Mouse (Mus musculus): ENCODE measurements around the gene Nrp2. TPM values are rescaled to one million over a fixed set of nuclear protein-coding genes. Genes with fewer than 3 reads are reported as not detected.
A peak's percentile ranks its signal among the peaks of the same experiment; 100 is the strongest.

The Nrp2 gene
- polyA plus RNA-seq (2015; fragmentation: Nextera tagmentation; extraction: Ambion mirVana) = 28.0 and 35.5 TPM in 2 replicates

DNA sequence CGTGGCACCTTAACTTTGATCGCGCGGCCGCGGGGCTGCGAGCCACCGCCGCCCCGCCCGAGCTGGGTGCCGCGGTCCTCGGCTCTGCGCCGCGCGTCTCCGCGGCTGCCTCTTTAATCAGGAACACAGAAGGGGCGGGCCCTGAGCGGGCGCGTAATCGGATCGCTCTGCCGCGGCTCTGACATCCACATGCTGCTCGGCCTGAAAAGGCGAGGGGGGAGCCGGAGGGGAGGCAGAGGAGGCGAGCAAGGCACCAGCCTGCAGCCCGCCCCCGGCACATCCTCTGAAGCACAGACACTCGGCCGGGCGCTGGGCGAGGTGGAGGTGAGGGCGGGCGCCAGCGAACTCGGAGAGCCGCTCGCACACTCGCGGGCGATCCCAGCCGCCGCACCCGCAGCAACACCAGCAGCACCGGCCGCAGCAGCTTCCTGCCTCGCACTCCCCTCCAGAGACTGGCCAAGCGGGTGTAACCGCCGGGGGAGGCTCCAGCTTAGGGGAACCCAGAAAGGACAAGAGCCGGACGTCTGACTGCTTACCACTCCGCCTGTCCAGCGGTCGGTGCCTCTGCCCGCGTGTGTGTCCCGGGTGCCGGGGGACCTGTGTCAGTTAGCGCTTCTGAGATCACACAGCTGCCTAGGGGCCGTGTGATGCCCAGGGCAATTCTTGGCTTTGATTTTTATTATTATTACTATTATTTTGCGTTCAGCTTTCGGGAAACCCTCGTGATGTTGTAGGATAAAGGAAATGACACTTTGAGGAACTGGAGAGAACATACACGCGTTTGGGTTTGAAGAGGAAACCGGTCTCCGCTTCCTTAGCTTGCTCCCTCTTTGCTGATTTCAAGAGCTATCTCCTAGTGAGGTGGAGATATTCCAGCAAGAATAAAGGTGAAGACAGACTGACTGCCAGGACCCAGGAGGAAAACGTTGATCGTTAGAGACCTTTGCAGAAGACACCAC lies at the start of gene Nrp2:
Gene Nrp2 (plus strand): TSS at position 128 of the 959 bp plus-strand sequence.
- Histone ChIP-seq H3K4me3 (replicated peaks) (peak within 1 kb of the TSS; percentile 68), H3K9me3 (no peaks in the 10 kb centered on the region), H3K4me2 (peak within 1 kb of the TSS; percentile 96), H3K27me3 (replicated peaks) (0 out of 2 replicates have a peak, but pooled peaks cover 8% of the 10 kb centered on the region), H3K9ac (peak within 1 kb of the TSS; percentile 49), H3K4me1 (peaks cover 26% of the 10 kb centered on the region), H3K27ac (peak within 1 kb of the TSS; percentile 87), H3K36me3 (no peaks in the 10 kb centered on the region)
- WGBS = under 1% methylated on average over 76 of the region's 76 CpGs
- ATAC-seq (ENCODE audit: insufficient read depth, low FRiP score, low read depth) = peak; percentile 72

GRCm38 (mm10) chr1:62654436-62654835 lies 48.6 kb upstream of the Nrp2 start:
- H3K27me3 ChIP-seq (replicated peaks) = no peaks in the 10 kb centered on the region
- H3K36me3 ChIP-seq = no peaks in the 10 kb centered on the region
- WGBS = 66% methylated on average over 6 of the region's 6 CpGs
- no peaks in the 10 kb centered on the region for H3K4me1 ChIP-seq
- H3K27ac ChIP-seq = no peak overlapping the region
- no peak for ATAC-seq (ENCODE audit: insufficient read depth, low FRiP score, low read depth)
- H3K9me3 ChIP-seq = no peaks in the 10 kb centered on the region
- H3K4me3 ChIP-seq (replicated peaks) = no peak overlapping the region
- H3K9ac ChIP-seq = no peak overlapping the region
- H3K4me2 ChIP-seq = no peak overlapping the region

DNA sequence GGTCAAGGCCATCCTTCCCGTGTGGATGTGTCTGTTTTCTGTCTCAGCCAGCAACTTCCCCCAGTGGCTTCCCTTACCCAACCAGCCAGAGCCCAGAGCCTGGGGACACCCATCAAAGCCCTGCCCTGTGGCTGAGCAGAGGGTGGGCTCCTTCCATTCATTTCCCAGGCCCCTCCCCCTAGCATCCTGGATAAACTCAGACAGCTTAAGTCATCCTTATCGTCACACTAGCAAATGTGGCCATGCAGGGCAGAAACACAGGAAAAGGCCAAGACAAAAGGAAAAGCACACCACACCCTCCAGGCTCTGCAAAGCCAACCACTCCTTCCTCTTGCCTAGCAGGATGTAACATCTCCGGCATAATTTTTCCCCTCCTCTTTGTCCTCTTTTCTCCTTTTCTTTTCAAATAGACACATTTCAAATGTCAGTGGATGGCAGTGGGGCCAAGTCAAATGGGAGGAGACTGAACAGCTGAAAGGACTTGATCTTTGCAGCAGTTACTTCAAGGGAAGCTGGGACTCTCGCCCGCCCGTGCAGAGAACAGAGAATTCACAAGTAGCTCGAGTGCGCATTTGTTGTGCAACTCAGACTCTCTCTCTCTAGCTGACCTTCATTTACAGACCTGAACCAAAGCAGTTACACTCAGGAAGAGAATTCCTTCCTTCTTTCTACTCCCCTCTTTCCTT lies 38.0 kb upstream of the Nrp2 start:
- 43% methylated on average over 8 of the region's 8 CpGs for WGBS

DNA sequence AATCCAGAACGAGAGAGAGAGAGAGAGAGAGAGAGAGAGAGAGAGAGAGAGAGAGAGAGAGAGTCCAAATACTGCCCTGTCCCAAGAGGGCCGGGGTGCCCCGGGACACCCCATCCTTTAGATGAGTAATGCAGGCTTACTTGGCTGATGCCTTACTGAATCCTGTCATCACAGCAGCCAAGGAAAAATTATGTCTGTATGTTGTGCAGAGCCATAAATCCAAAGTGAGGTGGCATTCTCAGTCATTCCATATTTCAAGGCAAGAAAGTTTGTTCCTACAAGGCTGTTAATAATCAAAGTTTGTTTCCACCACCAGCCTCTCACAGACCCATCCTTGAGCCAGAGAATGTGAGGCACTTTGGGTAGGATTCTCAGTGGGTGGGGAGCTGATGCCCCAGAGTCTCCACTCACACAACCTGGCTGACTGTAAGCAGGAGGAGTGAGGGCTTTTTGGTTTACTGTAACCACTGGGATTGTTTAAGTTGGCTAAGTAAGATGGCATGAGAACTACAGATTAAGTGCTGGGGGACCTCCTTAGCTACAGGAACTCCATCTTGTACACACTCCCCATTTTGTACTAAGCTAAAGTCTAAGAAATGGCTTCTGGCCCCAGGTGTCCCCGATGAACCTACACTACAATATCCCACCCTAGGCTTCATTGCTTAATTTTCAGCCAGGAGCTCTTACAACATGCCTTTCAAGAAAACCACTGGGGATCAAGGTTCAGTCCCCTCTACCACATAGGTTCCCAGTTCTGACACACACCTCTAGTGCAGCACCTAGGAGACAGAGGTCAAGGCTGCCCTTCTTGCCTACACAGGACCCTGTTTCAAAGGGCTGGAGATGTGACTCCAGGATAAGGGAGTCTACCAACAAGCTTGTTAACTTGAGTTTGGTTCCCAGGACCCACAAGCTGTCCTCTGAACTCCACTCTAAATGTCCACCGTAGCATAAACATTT lies 37.0 kb upstream of the Nrp2 start:
- Histone ChIP-seq H3K9me3 (no peaks in the 10 kb centered on the region), H3K9ac (no peak overlapping the region), H3K27ac (no peak overlapping the region), H3K36me3 (no peaks in the 10 kb centered on the region), H3K4me2 (no peak overlapping the region), H3K4me1 (peaks cover 6% of the 10 kb centered on the region; the same call in 1 of the 2 replicates), H3K4me3 (replicated peaks) (no peak overlapping the region), H3K27me3 (replicated peaks) (no peaks in the 10 kb centered on the region)
- no peak for ATAC-seq (ENCODE audit: insufficient read depth, low FRiP score, low read depth)
- WGBS = 66% methylated on average over 5 of the region's 5 CpGs

More for the DNA sequence above, 38.0 kb upstream of the Nrp2 start:
- peak; percentile 35; the same call in 1 of the 2 replicates for ATAC-seq (ENCODE audit: insufficient read depth, low FRiP score, low read depth)
- Histone ChIP-seq H3K4me2 (no peak overlapping the region), H3K9me3 (no peaks in the 10 kb centered on the region), H3K9ac (no peak overlapping the region), H3K4me3 (replicated peaks) (no peak overlapping the region), H3K4me1 (peaks cover 6% of the 10 kb centered on the region; the same call in 1 of the 2 replicates), H3K27me3 (replicated peaks) (no peaks in the 10 kb centered on the region), H3K27ac (peak overlapping the region; percentile 63), H3K36me3 (no peaks in the 10 kb centered on the region)

DNA sequence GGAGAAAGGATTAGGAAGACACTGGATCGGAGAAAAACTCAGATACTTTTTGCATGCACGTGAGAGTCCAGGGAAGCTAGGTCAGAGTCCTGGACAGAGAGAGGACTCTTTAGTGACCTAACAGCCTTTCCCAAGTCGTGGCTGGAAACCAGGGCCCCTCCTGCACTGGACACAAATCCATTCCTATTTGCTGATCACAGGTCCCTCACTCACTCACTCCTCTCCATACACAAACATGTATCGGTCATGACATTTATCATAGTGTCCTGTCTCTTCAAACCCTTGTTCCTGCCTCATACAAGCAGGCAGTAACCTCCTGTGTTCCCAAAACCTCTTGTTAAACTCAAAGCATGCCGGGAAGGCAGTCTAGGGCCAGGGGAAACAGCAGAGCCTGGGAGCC lies 36.3 kb upstream of the Nrp2 start:
- no peak overlapping the region for H3K9ac ChIP-seq
- no peak for ATAC-seq (ENCODE audit: insufficient read depth, low FRiP score, low read depth)
- no peak overlapping the region for H3K27ac ChIP-seq
- H3K27me3 ChIP-seq (replicated peaks) = no peaks in the 10 kb centered on the region
- no peak overlapping the region for H3K4me3 ChIP-seq (replicated peaks)
- H3K4me1 ChIP-seq = peaks cover 6% of the 10 kb centered on the region; the same call in 1 of the 2 replicates
- H3K4me2 ChIP-seq = no peak overlapping the region
- H3K36me3 ChIP-seq = no peaks in the 10 kb centered on the region
- WGBS = 68% methylated on average over 5 of the region's 5 CpGs
- H3K9me3 ChIP-seq = no peaks in the 10 kb centered on the region

DNA sequence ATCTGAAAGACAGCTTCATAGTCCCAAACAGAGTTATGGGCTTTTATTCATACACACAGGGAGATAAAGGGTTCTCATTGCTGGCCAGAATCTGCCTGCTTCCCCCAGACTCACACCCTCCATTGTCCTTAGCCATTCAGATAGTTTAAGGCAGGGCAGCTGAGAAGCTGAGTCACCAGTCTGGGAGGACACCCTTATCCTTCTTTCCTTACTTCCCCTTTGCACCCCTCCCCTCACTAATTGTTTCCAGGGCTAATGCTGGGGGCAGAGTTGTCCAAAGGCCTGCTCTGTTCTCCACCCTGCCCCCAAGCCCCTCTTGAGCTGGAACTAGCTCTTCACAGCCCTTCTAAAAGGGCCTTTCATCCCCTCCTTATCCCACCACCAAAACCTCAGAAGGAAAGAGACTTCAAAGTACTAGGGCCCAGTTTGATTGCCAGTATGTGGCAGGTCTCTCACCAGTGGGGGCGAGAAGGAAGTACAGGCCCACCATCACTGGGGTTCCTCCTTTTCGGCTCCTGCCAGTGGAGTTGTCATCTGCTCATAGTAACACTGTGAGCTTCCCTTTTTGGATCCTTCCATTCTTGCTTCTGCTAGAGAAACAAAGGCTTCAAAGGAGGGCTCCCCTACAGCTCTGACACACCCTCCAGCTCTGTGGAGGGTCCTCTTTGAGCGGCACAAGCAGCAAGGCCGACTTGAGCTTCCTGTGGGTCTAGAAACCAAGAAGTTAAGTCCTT lies 24.3 kb upstream of the Nrp2 start:
- H3K4me3 ChIP-seq (replicated peaks) = no peak overlapping the region

GRCm38 (mm10) chr1:62679466-62679865 lies 23.6 kb upstream of the Nrp2 start:
- no peak overlapping the region for H3K4me2 ChIP-seq
- 85% methylated on average over 2 of the region's 2 CpGs for WGBS
- no peak for ATAC-seq (ENCODE audit: insufficient read depth, low FRiP score, low read depth)

More for the DNA sequence above, 24.3 kb upstream of the Nrp2 start:
- Histone ChIP-seq H3K27me3 (replicated peaks) (no peaks in the 10 kb centered on the region), H3K9me3 (no peaks in the 10 kb centered on the region), H3K4me2 (no peak overlapping the region), H3K4me1 (peaks cover 3% of the 10 kb centered on the region; the same call in 1 of the 2 replicates), H3K9ac (no peak overlapping the region), H3K36me3 (no peaks in the 10 kb centered on the region), H3K27ac (no peak overlapping the region)
- WGBS = 70% methylated on average over 4 of the region's 4 CpGs
- ATAC-seq (ENCODE audit: insufficient read depth, low FRiP score, low read depth) = no peak

GRCm38 (mm10) chr1:62682456-62683385 lies 20.4 kb upstream of the Nrp2 start:
- H3K4me3 ChIP-seq (replicated peaks) = no peak overlapping the region
- no peak overlapping the region for H3K9ac ChIP-seq
- H3K9me3 ChIP-seq = no peaks in the 10 kb centered on the region
- no peak overlapping the region for H3K27ac ChIP-seq
- H3K27me3 ChIP-seq (replicated peaks) = no peaks in the 10 kb centered on the region
- no peaks in the 10 kb centered on the region for H3K36me3 ChIP-seq
- no peak for ATAC-seq (ENCODE audit: insufficient read depth, low FRiP score, low read depth)
- WGBS = 46% methylated on average over 21 of the region's 21 CpGs
- peaks cover 3% of the 10 kb centered on the region; the same call in 1 of the 2 replicates for H3K4me1 ChIP-seq
- H3K4me2 ChIP-seq = peak overlapping the region; percentile 6; the same call in 1 of the 2 replicates

More at GRCm38 (mm10) chr1:62679466-62679865, 23.6 kb upstream of the Nrp2 start:
- no peak overlapping the region for H3K27ac ChIP-seq
- H3K27me3 ChIP-seq (replicated peaks) = no peaks in the 10 kb centered on the region
- H3K9ac ChIP-seq = no peak overlapping the region
- H3K4me3 ChIP-seq (replicated peaks) = no peak overlapping the region
- H3K9me3 ChIP-seq = no peaks in the 10 kb centered on the region
- peaks cover 3% of the 10 kb centered on the region; the same call in 1 of the 2 replicates for H3K4me1 ChIP-seq
- no peaks in the 10 kb centered on the region for H3K36me3 ChIP-seq

DNA sequence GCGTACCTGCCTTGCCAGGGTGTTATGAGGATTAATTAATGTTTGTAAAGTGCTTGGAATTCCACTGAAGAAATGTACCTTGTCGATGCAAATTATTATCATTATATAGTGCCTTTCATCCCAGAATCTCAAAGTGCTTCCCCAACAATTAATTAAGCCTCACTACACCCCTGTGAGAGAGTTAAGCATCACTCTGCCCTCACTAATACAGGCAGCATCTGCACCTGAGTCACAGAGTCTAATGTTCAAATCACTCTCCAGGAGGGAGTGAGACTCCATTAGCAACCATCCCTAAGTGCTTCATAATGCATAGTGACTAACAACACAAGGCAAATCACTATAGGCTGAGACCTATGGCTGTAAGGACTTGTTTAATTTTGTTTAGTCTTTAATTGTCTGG lies 19.6 kb upstream of the Nrp2 start:
- Histone ChIP-seq H3K4me2 (no peak overlapping the region), H3K4me1 (peaks cover 3% of the 10 kb centered on the region; the same call in 1 of the 2 replicates), H3K27ac (no peak overlapping the region), H3K9ac (no peak overlapping the region), H3K27me3 (replicated peaks) (no peaks in the 10 kb centered on the region), H3K4me3 (replicated peaks) (no peak overlapping the region), H3K36me3 (no peaks in the 10 kb centered on the region), H3K9me3 (no peaks in the 10 kb centered on the region)
- 62% methylated on average over 2 of the region's 2 CpGs for WGBS
- ATAC-seq (ENCODE audit: insufficient read depth, low FRiP score, low read depth) = no peak

- no peak overlapping the region for H3K27ac ChIP-seq
- peaks cover under 1% of the 10 kb centered on the region; the same call in 1 of the 2 replicates for H3K4me1 ChIP-seq
- no peaks in the 10 kb centered on the region for H3K36me3 ChIP-seq
- 65% methylated on average over 8 of the region's 8 CpGs for WGBS
- no peak overlapping the region for H3K4me3 ChIP-seq (replicated peaks)
- no peak overlapping the region for H3K4me2 ChIP-seq
- ATAC-seq (ENCODE audit: insufficient read depth, low FRiP score, low read depth) = no peak
- no peaks in the 10 kb centered on the region for H3K9me3 ChIP-seq
- no peaks in the 10 kb centered on the region for H3K27me3 ChIP-seq (replicated peaks)
- no peak overlapping the region for H3K9ac ChIP-seq
Observed at GRCm38 (mm10) chr1:62687511-62687910, 15.6 kb upstream of the Nrp2 start.
